Mouse (Mus musculus) kidney, adult 11 months (tissue): ENCODE measurements around the gene Zc3hc1.
"Not testable (repeated sequence)": the region's sequence is repeated elsewhere in the genome, so short reads cannot be mapped to it uniquely, and the experiment has no call there.

Experiments
- DNase-seq: peaks from one replicate; pipeline ENCODE4 v3.0.0; 2022

The Zc3hc1 gene

GRCm38 (mm10) chr6:30390714-30391697 is at the start of gene Zc3hc1:
TSS of gene Zc3hc1 (minus strand) at chr6:30391028.
- peak; percentile 75 for DNase-seq

- DNase-seq, result no peak
These were observed 48.7 kb upstream of the Zc3hc1 start for GRCm38 (mm10) chr6:30439576-30439975.

GRCm38 (mm10) chr6:30437054-30437453 is 46.2 kb upstream of the Zc3hc1 start:
- no peak for DNase-seq

- DNase-seq, result no peak
These were observed 45.6 kb upstream of the Zc3hc1 start for GRCm38 (mm10) chr6:30436476-30436875.

GRCm38 (mm10) chr6:30432461-30433192 is 41.8 kb upstream of the Zc3hc1 start:
- DNase-seq, result no peak

- no peak for DNase-seq
These were observed 26.0 kb upstream of the Zc3hc1 start for GRCm38 (mm10) chr6:30416801-30417200.

DNA sequence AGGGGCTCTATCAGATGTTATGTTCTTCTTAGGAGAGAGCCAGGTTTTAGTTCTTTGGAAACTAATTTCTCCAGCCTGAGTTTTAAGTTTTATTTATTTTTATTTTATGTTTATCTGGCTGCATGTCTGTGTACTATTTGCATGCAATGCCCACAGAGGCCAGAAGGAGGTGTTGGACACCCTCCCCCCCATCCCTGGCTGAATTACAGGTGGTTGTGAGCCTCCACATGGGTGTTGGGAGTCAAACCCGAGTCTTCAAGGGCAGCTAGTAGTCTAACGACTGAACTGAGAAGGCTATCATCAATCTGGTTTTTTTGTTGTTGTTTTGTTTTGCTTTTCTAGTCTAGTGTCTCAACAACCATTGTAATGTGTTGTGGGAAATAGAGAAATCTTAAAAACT is 25.3 kb upstream of the Zc3hc1 start:
- no peak for DNase-seq

GRCm38 (mm10) chr6:30411311-30411710 is 20.5 kb upstream of the Zc3hc1 start:
- no peak for DNase-seq

GRCm38 (mm10) chr6:30409399-30410093 is 18.7 kb upstream of the Zc3hc1 start:
- DNase-seq, result no peak

DNA sequence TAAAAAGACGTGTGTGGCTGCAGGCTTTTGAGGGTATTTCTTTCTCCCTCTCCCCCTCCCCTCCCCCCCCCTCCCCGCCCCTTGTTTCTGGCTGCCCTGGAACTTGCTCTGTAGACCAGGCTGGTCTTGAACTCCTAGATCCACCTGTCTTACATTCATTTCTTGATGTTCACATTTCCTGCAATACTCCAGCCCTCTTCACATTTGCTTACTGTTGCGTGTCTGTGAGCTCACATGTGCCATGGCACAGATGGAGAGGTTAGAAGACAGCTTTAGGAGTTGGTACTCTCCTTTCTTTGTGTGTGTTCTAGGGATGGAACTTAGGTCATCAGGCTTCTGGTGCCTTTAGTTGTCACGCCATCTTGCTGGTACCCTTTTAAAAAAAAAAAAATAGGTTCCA is 17.4 kb upstream of the Zc3hc1 start:
- DNase-seq, result no peak

- DNase-seq, result no peak
These were observed 13.8 kb upstream of the Zc3hc1 start for GRCm38 (mm10) chr6:30404671-30405070.

DNA sequence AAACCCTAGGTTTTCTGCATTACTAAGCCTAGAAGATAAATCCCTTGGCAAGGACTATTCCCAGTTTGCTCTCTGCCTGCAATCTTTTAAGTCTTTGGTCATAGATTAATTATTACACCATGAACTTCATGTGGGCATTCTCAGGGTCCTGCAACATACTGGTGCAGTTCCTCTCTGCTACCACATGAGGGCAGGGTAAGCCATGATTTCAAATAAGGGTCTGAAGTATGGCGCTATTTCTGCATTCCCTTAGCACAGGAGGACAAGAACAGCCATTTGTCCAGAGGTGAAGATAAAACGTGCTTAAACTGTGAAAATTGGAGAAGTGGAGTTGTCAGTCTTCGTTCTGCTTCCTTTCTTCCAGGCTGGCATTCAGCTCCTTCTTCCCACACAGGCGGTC is 12.6 kb upstream of the Zc3hc1 start:
- peak; percentile 76 for DNase-seq

DNA sequence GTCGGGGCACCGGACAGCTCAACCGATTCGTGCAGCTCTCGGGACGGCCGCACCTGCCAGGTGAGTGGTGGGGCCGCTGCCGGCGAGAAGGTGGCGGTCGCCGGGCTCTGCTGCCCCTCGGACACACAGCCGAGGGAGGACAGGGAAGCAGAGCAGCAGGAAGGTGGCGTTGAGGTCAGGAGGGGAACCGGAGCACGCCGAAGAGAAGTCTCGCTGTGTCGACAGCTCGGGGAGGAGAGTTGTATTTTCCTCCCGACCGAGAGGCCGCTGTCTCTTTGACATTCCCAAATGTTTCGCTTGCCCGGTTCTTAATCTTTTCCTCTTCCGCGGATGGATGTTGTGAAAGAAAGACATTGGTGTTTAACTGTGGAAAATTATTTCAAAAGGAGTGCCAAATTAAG is 11.3 kb upstream of the Zc3hc1 start:
- no peak for DNase-seq

DNA sequence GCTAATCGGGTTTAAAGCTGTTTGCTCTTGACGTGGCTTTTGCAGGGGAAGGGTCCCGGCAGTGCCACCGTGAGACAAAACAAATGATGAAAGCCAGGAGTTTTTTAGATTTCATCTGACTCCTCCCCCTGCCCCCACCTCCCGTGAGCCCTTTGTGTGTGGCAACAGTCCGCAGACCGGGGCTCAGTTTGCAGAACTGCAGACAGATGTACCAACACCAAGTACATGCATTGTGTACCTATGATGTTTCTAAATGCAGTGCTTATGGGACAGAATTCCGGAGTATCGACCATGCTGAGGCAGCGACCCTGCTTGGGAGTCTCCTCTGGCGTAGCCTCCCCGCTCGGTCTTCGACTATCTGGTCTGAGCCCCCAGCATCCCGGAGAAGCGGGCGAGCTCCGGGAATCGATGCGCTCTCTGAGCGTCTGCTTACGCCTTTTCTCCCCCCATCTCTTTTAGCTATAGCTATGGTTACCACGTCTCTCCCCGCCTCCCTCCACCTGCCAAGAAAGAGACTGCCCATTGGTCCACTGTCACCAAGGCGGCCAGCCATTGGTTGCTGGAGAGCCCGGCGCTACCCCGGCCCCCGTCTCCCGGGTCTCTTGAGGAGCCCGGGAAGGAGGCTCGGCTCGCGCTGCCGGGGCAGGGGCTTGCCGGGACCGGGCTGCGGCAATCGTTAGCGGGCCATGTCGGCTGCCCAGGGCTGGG is 10.6 kb upstream of the Zc3hc1 start, which contains the start of gene Klhdc10:
Klhdc10 (plus strand) TSS at position 561 of the 708 bp plus-strand sequence.
- DNase-seq, result peak; percentile 100

DNA sequence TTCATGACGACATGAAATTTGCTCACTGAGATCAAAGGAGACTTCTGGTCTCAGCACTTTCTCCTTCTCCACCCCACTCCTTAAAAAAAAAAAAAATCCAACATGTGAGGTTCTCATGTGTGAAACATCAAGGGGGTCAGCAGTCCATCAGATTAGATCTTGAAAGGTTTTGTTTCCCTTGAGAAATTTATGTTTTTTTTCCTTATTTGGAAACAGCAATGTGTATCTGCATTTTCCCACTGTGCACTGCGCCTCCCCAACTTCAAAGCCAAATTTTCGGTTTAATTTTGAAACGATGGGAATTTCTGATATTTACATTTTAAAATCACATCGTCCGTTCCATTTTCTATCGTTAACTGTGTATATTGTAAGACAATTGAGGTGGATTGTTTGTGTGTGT is 9.9 kb upstream of the Zc3hc1 start:
- no peak for DNase-seq

DNA sequence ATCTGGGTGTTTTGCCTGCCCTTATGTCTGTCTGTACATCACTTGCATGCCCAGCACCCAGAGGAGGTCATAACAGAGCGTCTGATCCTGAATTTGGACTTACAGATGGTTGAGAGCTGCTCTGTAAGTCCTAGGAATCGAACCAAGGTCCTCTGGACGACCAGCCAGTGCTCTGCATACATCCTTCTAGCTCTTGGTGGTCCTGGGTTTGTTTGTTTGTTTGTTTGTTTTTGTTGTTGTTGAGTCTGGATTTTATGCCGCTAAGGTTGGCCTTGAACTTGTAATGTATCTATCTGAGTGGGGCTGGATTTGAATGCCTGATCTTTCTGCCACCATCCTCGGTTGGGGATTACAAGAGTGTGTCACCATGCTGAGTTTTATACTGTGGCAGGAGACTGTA is 9.3 kb upstream of the Zc3hc1 start:
- DNase-seq, result no peak

DNA sequence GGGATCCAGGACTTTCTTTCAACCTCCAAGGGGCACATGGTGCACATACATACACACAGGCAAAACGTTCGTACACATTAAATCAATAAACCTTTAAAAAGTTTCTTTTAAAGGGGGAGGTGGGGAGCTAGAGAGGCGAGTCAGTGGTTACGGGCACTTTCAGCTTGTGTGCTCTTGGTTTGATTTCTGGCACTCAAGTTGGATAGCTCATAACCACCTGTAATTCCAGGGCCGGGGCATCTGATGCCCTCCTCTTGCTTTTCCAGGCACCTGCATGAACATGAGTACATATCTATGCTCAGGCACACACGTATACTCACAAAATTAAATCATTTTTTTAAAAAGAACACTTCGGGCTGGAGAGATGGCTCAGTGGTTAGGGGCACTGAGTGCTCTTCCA is 1.2 kb upstream of the Zc3hc1 start:
- DNase-seq, result no peak

GRCm38 (mm10) chr6:30390271-30390670 is 557 bp downstream of the Zc3hc1 start:
- DNase-seq, result not testable (repeated sequence)

- DNase-seq, result no peak
These were observed 9.7 kb downstream of the Zc3hc1 start for GRCm38 (mm10) chr6:30381116-30381515.

DNA sequence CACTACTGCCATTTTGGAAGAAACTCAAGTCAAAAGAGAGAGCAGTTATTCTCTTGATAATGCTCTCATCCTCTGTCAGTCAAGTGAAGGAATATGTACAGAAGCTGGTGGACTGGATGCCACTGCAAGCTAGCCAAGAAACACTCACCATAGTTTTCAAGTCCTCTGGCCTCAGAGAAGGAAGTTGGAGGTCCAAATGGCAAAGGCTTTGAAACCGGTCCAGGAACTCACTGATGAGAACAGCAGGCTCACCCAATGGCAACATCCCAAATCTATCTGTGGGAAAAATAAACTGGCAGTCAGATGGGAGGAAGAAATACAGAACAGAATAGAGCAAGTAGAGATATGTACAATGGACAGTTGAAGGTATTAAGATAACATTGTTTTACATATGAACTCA is 15.0 kb downstream of the Zc3hc1 start:
- peak; percentile 42 for DNase-seq

- DNase-seq, result peak; percentile 66
These were observed 15.9 kb downstream of the Zc3hc1 start for GRCm38 (mm10) chr6:30374731-30375510.
